Mouse (Mus musculus): ENCODE results near the gene Slc6a6. TPM values are rescaled to one million over a fixed set of nuclear protein-coding genes. Genes with fewer than 3 reads are reported as not detected.

Slc6a6 gene
- polyA plus RNA-seq, 1 experiment from 2014 or later: 64.0 TPM

- Histone ChIP-seq H3K4me3 (ENCODE audit: low read depth, low read length) (no peak overlapping the region), H3K4me2 (replicated peaks; ENCODE audit: low read depth, low read length) (no peak overlapping the region), H3K36me3 (ENCODE audit: control insufficient read depth, insufficient read depth, low read length) (peaks cover 2% of the 10 kb centered on the region; the same call in 1 of the 2 replicates), H3K27me3 (ENCODE audit: control insufficient read depth, insufficient read depth, low read length) (no peaks in the 10 kb centered on the region), H3K9me3 (ENCODE audit: control insufficient read depth, low read length) (no peaks in the 10 kb centered on the region), H3K9ac (ENCODE audit: low read depth, low read length) (no peak overlapping the region), H3K27ac (ENCODE audit: low read depth, low read length) (peak overlapping the region; percentile 76), H3K4me1 (replicated peaks; ENCODE audit: control insufficient read depth, insufficient read depth, low read length) (peaks cover 29% of the 10 kb centered on the region)
- no peak for DNase-seq (ENCODE audit: low spot score)
- WGBS: 61% methylated on average over 6 of the region's 6 CpGs
- peak; percentile 32 for ATAC-seq (ENCODE audit: low FRiP score)
These were observed 35.3 kb downstream of the Slc6a6 start for GRCm38 (mm10) chr6:91719042-91719747.

DNA sequence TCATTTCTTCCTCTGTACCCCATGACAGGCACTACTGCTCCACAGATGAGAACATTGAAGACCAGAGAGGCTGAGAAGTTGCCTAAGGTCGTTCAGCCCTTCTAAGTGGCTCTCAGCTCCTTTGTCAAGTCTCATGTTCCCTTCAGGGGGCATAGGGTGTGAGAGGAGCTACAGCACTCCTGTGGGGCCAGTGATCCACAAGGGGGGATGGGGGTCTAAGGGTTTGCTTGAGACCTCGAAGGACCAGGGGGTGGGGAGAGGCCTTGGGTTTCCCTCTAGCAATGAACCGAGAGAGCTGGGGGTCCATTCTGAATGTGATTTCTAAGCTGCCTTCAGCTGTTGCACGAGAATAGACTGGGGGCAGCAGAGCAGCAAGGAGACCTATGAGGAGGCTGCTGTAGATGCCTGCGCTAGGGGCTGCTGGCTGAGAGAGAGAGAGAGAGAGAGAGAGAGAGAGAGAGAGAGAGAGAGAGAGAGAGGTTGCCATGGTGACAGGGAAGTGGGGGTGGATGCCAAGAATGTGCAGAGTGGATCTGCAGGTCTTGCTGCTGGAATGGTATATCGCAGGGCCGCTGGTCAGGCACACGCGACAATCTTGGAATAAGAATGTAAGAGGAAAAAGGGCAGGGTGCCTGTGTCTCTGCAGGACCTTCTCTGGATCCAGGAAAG is 36.1 kb downstream of the Slc6a6 start:
- peak overlapping the region; percentile 38; the same call in 1 of the 2 replicates for H3K9ac ChIP-seq (ENCODE audit: low read depth, low read length)
- no peak overlapping the region for H3K4me3 ChIP-seq (ENCODE audit: low read depth, low read length)
- 5% methylated on average over 9 of the region's 9 CpGs for WGBS
- DNase-seq (ENCODE audit: low spot score) (peak; percentile 77), ATAC-seq (ENCODE audit: low FRiP score) (peak; percentile 74)
- no peaks in the 10 kb centered on the region for H3K9me3 ChIP-seq (ENCODE audit: control insufficient read depth, low read length)
- peaks cover 29% of the 10 kb centered on the region for H3K4me1 ChIP-seq (replicated peaks; ENCODE audit: control insufficient read depth, insufficient read depth, low read length)
- H3K36me3 ChIP-seq (ENCODE audit: control insufficient read depth, insufficient read depth, low read length): peaks cover 2% of the 10 kb centered on the region; the same call in 1 of the 2 replicates
- peak overlapping the region; percentile 76 for H3K27ac ChIP-seq (ENCODE audit: low read depth, low read length)
- H3K27me3 ChIP-seq (ENCODE audit: control insufficient read depth, insufficient read depth, low read length): no peaks in the 10 kb centered on the region
- peak overlapping the region; percentile 23 for H3K4me2 ChIP-seq (replicated peaks; ENCODE audit: low read depth, low read length)

- Histone ChIP-seq H3K9ac (ENCODE audit: low read depth, low read length) (peak overlapping the region; percentile 38; the same call in 1 of the 2 replicates), H3K36me3 (ENCODE audit: control insufficient read depth, insufficient read depth, low read length) (peaks cover 3% of the 10 kb centered on the region; the same call in 1 of the 2 replicates), H3K4me2 (replicated peaks; ENCODE audit: low read depth, low read length) (peak overlapping the region; percentile 23), H3K9me3 (ENCODE audit: control insufficient read depth, low read length) (no peaks in the 10 kb centered on the region), H3K4me1 (replicated peaks; ENCODE audit: control insufficient read depth, insufficient read depth, low read length) (peaks cover 29% of the 10 kb centered on the region), H3K27me3 (ENCODE audit: control insufficient read depth, insufficient read depth, low read length) (no peaks in the 10 kb centered on the region), H3K27ac (ENCODE audit: low read depth, low read length) (peak overlapping the region; percentile 76), H3K4me3 (ENCODE audit: low read depth, low read length) (no peak overlapping the region)
- ATAC-seq (ENCODE audit: low FRiP score) (peak; percentile 58), DNase-seq (ENCODE audit: low spot score) (peak; percentile 40)
- 31% methylated on average over 4 of the region's 4 CpGs for WGBS
These were observed 36.8 kb downstream of the Slc6a6 start for GRCm38 (mm10) chr6:91720588-91721214.

GRCm38 (mm10) chr6:91721215-91721701 is 37.4 kb downstream of the Slc6a6 start:
- Histone ChIP-seq H3K4me2 (replicated peaks; ENCODE audit: low read depth, low read length) (peak overlapping the region; percentile 25; the same call in 1 of the 2 replicates), H3K9ac (ENCODE audit: low read depth, low read length) (peak overlapping the region; percentile 49), H3K27me3 (ENCODE audit: control insufficient read depth, insufficient read depth, low read length) (no peaks in the 10 kb centered on the region), H3K27ac (ENCODE audit: low read depth, low read length) (peak overlapping the region; percentile 76), H3K4me1 (replicated peaks; ENCODE audit: control insufficient read depth, insufficient read depth, low read length) (peaks cover 29% of the 10 kb centered on the region), H3K4me3 (ENCODE audit: low read depth, low read length) (no peak overlapping the region), H3K9me3 (ENCODE audit: control insufficient read depth, low read length) (no peaks in the 10 kb centered on the region), H3K36me3 (ENCODE audit: control insufficient read depth, insufficient read depth, low read length) (peaks cover 7% of the 10 kb centered on the region; the same call in 1 of the 2 replicates)
- WGBS: 24% methylated on average over 12 of the region's 12 CpGs
- DNase-seq (ENCODE audit: low spot score) (peak; percentile 43), ATAC-seq (ENCODE audit: low FRiP score) (peak; percentile 46)

DNA sequence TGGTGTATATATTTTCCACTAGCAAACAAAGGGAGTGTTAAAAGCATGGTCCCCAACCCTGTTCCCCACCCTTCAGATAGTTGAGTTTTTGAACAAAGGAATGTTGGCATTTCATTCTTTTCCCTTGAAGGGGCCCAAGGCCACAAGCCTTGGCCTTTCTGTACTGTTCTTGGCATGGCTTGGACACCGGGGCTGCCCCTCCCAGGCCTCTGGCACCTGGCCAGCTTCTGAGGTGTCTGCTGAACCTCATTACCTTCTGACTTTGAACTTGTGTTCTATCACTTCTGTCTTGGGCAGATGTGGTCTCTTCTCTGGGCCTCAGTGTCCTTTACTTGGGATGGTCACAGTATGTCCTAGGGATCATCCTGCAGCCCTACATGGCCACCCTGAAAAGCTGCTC is 43.5 kb downstream of the Slc6a6 start:
- 91% methylated on average over 1 of the region's 1 CpGs for WGBS
- Histone ChIP-seq H3K27me3 (ENCODE audit: control insufficient read depth, insufficient read depth, low read length) (no peaks in the 10 kb centered on the region), H3K4me1 (replicated peaks; ENCODE audit: control insufficient read depth, insufficient read depth, low read length) (peaks cover 14% of the 10 kb centered on the region), H3K9me3 (ENCODE audit: control insufficient read depth, low read length) (no peaks in the 10 kb centered on the region), H3K27ac (ENCODE audit: low read depth, low read length) (no peak overlapping the region), H3K4me2 (replicated peaks; ENCODE audit: low read depth, low read length) (no peak overlapping the region), H3K9ac (ENCODE audit: low read depth, low read length) (no peak overlapping the region), H3K36me3 (ENCODE audit: control insufficient read depth, insufficient read depth, low read length) (peaks cover 7% of the 10 kb centered on the region; the same call in 1 of the 2 replicates), H3K4me3 (ENCODE audit: low read depth, low read length) (no peak overlapping the region)
- ATAC-seq (ENCODE audit: low FRiP score): no peak
- no peak for DNase-seq (ENCODE audit: low spot score)

DNA sequence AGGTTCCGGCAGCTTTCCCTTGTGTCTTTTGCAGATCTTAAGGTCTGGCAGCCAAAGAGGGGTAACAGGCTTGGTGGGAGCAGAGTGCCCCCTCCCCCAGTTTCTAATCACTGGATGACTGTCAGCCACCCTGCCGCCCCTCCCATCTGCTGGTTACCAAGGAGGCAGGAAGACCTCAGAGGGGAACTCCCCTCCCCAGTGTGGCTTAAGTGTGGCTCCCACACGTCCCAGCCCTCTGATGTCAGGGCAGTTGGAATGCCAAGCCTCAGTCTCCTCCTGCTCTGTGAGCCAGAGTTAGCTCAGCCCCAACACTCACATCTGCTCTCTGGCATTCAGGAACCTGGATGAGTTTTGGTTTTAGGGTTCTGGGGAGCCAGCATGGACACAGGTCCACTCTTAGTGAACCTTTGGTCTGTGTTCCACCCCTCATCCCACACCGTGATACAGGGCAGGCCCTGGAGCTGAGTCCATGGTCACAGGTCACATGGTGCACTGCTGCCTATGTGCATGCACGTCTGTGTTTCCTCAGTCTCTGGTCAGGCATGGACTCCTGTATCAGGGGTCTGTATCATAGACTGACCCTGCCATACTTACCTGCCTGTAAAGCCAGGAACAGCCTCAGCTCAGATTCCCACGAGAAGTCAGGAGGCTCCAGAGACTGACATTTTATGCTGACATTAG is 45.2 kb downstream of the Slc6a6 start:
- no peak overlapping the region for H3K4me2 ChIP-seq (replicated peaks; ENCODE audit: low read depth, low read length)
- peaks cover 14% of the 10 kb centered on the region for H3K4me1 ChIP-seq (replicated peaks; ENCODE audit: control insufficient read depth, insufficient read depth, low read length)
- ATAC-seq (ENCODE audit: low FRiP score) (peak; percentile 67), DNase-seq (ENCODE audit: low spot score) (peak; percentile 26)
- no peak overlapping the region for H3K4me3 ChIP-seq (ENCODE audit: low read depth, low read length)
- 41% methylated on average over 6 of the region's 6 CpGs for WGBS
- H3K36me3 ChIP-seq (ENCODE audit: control insufficient read depth, insufficient read depth, low read length): peaks cover 5% of the 10 kb centered on the region; the same call in 1 of the 2 replicates
- peak overlapping the region; percentile 40; the same call in 1 of the 2 replicates for H3K9ac ChIP-seq (ENCODE audit: low read depth, low read length)
- no peaks in the 10 kb centered on the region for H3K9me3 ChIP-seq (ENCODE audit: control insufficient read depth, low read length)
- H3K27ac ChIP-seq (ENCODE audit: low read depth, low read length): peak overlapping the region; percentile 79
- H3K27me3 ChIP-seq (ENCODE audit: control insufficient read depth, insufficient read depth, low read length): no peaks in the 10 kb centered on the region

DNA sequence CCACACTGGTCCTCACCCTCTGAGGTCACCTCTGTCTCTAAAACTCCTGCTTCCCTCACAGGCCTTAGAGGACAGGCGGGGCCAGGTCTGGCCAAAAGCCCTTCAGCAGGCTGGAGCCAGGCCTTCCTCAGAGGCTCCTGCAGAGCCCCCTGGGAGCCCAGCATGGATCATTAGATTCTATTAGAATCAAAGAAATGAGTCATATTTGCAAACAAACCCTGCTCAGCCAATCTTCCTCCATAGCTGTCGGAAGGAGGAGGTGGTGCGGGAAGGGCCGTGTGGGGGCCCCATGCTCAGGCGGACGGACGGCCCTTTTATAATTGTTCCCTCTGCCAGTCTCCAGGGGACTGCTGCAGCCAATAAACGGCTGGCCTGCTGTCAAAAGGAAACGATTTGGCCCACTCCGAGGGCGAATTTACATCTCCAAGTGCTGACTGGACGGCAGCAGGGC is 45.8 kb downstream of the Slc6a6 start:
- 8% methylated on average over 12 of the region's 12 CpGs for WGBS
- no peak overlapping the region for H3K4me3 ChIP-seq (ENCODE audit: low read depth, low read length)
- peak; percentile 81 for ATAC-seq (ENCODE audit: low FRiP score)
- H3K27ac ChIP-seq (ENCODE audit: low read depth, low read length): peak overlapping the region; percentile 79
- no peaks in the 10 kb centered on the region for H3K9me3 ChIP-seq (ENCODE audit: control insufficient read depth, low read length)
- peak; percentile 71 for DNase-seq (ENCODE audit: low spot score)
- peaks cover 4% of the 10 kb centered on the region; the same call in 1 of the 2 replicates for H3K36me3 ChIP-seq (ENCODE audit: control insufficient read depth, insufficient read depth, low read length)
- H3K9ac ChIP-seq (ENCODE audit: low read depth, low read length): peak overlapping the region; percentile 40; the same call in 1 of the 2 replicates
- no peak overlapping the region; the same call in 1 of the 2 replicates for H3K4me2 ChIP-seq (replicated peaks; ENCODE audit: low read depth, low read length)
- H3K27me3 ChIP-seq (ENCODE audit: control insufficient read depth, insufficient read depth, low read length): no peaks in the 10 kb centered on the region
- peaks cover 14% of the 10 kb centered on the region for H3K4me1 ChIP-seq (replicated peaks; ENCODE audit: control insufficient read depth, insufficient read depth, low read length)

DNA sequence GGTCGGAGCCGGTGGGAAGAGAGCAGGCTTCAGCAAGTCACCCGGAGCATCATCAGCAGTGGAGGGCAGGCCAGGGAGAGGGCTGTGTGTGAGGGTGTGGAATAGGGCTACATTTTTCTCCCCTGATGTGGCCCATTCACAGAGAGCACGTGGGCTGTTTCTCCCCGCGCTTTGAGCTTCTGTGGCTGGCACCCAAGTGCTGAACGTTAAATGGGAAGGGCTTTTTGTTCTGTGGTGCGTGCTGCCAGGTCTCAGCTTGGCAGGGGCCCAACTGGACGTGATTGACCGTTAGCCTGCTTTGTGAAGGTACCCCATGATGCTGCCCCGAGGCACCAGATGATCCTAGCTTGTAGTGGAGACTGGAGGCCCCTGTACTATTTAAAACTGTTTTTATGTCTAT is 48.3 kb downstream of the Slc6a6 start:
- Histone ChIP-seq H3K4me2 (replicated peaks; ENCODE audit: low read depth, low read length) (no peak overlapping the region), H3K9me3 (ENCODE audit: control insufficient read depth, low read length) (no peaks in the 10 kb centered on the region), H3K36me3 (ENCODE audit: control insufficient read depth, insufficient read depth, low read length) (peaks cover 4% of the 10 kb centered on the region; the same call in 1 of the 2 replicates), H3K4me3 (ENCODE audit: low read depth, low read length) (no peak overlapping the region), H3K27ac (ENCODE audit: low read depth, low read length) (no peak overlapping the region), H3K27me3 (ENCODE audit: control insufficient read depth, insufficient read depth, low read length) (no peaks in the 10 kb centered on the region), H3K4me1 (replicated peaks; ENCODE audit: control insufficient read depth, insufficient read depth, low read length) (peaks cover 14% of the 10 kb centered on the region), H3K9ac (ENCODE audit: low read depth, low read length) (no peak overlapping the region)
- DNase-seq (ENCODE audit: low spot score): no peak
- no peak for ATAC-seq (ENCODE audit: low FRiP score)
- WGBS: 91% methylated on average over 11 of the region's 11 CpGs
